Mouse (Mus musculus): Measurements from ENCODE around the gene Spg11. TPM values are rescaled to one million over a fixed set of nuclear protein-coding genes. Genes with fewer than 3 reads are reported as not detected.
"Not testable (repeated sequence)": the region's sequence is repeated elsewhere in the genome, so short reads cannot be mapped to it uniquely, and the experiment has no call there.

The Spg11 gene
- polyA plus RNA-seq, 1 experiment from 2014 or later = 9.4 TPM

DNA sequence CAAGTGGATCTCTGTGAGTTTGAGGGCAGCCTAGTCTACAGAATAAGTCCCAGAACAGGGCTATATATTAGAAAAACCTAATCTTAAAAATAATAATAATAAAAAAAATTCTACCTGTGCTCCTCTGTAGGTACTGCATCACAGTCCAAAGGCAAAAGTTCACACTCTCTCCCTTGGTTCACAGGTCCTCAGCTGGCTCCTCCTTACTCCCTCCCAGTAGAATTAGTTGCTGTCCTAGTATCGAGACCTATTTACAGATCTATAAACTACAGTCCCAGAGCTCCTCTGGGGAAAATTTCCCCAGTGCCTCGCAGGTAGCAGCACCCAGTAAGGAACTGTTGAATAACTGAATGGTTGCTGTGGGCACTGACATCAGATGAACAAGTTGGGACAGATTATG is 22.6 kb upstream of the Spg11 start:
- ATAC-seq (ENCODE audit: low FRiP score, low read depth) = no peak
- Histone ChIP-seq H3K27ac (no peak overlapping the region), H3K4me2 (replicated peaks) (no peak overlapping the region), H3K36me3 (no peaks in the 10 kb centered on the region), H3K4me3 (no peak overlapping the region), H3K9ac (no peak overlapping the region), H3K4me1 (no peaks in the 10 kb centered on the region), H3K27me3 (no peaks in the 10 kb centered on the region), H3K9me3 (no peaks in the 10 kb centered on the region)
- WGBS = 64% methylated on average over 2 of the region's 2 CpGs

DNA sequence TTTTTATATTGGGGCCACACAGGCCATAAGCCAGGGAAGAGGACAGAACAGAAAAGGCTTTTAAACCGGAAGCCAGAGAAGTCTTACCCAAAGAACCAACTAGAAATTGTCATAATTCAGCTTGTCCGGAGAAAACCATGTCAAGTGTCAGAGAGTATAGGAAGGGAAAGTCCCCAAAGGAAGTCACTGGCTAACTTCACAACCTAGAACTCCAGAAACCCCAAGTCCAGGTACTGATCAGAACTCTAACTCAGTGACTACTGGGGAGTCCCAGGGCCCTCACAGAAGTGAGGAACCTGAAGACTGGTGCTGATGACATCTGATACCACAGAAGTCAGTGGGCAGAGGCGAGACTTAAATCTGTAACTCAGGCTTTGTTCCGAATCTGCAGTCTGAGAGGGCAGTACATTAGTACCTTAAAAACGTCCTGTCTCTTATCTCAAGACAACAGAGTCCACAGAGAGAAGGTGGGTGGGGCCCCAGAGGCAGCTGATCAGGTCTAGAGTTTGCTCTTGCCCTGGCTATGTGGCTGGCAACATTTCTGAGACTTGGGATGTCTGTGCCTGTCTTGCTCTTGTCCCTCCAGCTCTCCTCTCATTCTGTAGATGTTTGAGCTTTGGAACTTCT is 19.8 kb upstream of the Spg11 start:
- no peaks in the 10 kb centered on the region for H3K27me3 ChIP-seq
- WGBS = 58% methylated on average over 5 of the region's 5 CpGs

DNA sequence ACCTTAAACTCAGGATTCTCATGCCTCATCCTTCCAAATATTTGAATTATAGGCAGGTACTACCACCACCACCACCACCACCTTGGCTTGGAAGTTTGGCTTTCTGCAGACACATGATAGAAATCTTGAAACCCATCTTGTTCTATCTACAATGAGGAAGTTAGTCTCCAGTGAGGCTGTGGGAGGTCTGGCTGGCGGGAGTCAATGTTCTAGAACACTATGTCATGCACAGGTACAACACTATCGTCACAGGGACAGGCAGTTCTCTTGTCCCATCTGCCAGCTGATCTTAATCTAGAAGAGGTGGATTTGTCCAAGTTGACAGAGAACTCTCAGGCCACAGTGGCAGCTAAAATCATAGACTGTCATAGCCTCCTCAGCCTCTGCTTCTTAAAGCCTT is 14.4 kb upstream of the Spg11 start:
- H3K4me2 ChIP-seq (replicated peaks) = no peak overlapping the region
- 83% methylated on average over 2 of the region's 2 CpGs for WGBS
- no peaks in the 10 kb centered on the region for H3K9me3 ChIP-seq
- H3K9ac ChIP-seq = no peak overlapping the region
- H3K4me1 ChIP-seq = no peaks in the 10 kb centered on the region
- no peak for ATAC-seq (ENCODE audit: low FRiP score, low read depth)
- no peak overlapping the region for H3K4me3 ChIP-seq
- H3K27ac ChIP-seq = no peak overlapping the region
- H3K36me3 ChIP-seq = no peaks in the 10 kb centered on the region
- H3K27me3 ChIP-seq = 0 out of 2 replicates have a peak, but pooled peaks cover 2% of the 10 kb centered on the region

More for the DNA sequence above, 19.8 kb upstream of the Spg11 start:
- Histone ChIP-seq H3K4me2 (replicated peaks) (no peak overlapping the region), H3K4me1 (no peaks in the 10 kb centered on the region), H3K9me3 (no peaks in the 10 kb centered on the region), H3K4me3 (no peak overlapping the region), H3K9ac (no peak overlapping the region), H3K36me3 (no peaks in the 10 kb centered on the region), H3K27ac (no peak overlapping the region)
- ATAC-seq (ENCODE audit: low FRiP score, low read depth) = no peak

DNA sequence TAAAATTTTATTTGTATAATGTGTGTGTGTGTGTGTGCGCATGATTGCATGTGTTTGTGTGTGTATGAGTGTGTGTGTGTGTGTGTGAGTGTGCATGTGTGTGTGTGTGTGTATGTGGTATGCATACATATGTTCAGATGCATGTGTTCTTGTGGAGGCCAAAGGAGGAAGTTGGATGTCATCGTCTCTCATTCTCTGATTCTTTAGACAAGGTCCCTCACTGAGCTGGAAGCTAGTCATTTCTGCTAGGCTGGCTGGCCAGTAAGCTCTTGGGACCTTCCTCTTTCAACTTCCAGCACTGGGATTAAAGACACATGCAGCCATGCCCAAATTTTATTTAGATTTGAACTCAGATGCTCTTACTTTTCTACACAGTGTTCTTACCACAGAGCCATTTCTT is 13.9 kb upstream of the Spg11 start:
- Histone ChIP-seq H3K4me1 (no peaks in the 10 kb centered on the region), H3K36me3 (no peaks in the 10 kb centered on the region), H3K27me3 (0 out of 2 replicates have a peak, but pooled peaks cover 2% of the 10 kb centered on the region), H3K4me3 (no peak overlapping the region), H3K9ac (no peak overlapping the region), H3K9me3 (no peaks in the 10 kb centered on the region), H3K4me2 (replicated peaks) (no peak overlapping the region), H3K27ac (no peak overlapping the region)
- WGBS = 95% methylated on average over 2 of the region's 2 CpGs
- ATAC-seq (ENCODE audit: low FRiP score, low read depth) = no peak

DNA sequence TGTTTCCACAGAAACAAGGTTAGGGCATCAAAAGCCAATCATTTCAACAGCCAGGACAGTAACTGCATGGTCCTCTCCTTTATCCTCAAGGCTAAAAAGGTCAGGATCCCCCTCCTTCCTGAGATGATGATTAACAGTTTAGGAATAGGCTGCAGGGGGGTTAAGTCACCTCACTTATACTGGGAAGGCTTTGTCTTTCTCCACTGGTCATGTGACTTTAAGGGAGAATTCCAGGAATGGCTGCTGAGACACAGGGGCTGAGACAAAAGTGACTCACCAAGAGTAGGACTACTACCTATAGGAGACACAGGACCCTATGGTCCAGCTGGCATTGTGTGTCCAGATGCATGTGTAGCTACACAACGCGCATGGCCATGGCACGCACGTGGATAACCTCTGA is 9.4 kb upstream of the Spg11 start:
- H3K4me1 ChIP-seq = no peaks in the 10 kb centered on the region
- 89% methylated on average over 4 of the region's 4 CpGs for WGBS
- H3K4me3 ChIP-seq = no peak overlapping the region
- no peak overlapping the region for H3K27ac ChIP-seq
- 0 out of 2 replicates have a peak, but pooled peaks cover 2% of the 10 kb centered on the region for H3K27me3 ChIP-seq
- ATAC-seq (ENCODE audit: low FRiP score, low read depth) = no peak
- no peak overlapping the region for H3K4me2 ChIP-seq (replicated peaks)
- H3K9me3 ChIP-seq = no peaks in the 10 kb centered on the region
- H3K36me3 ChIP-seq = no peaks in the 10 kb centered on the region
- no peak overlapping the region for H3K9ac ChIP-seq

DNA sequence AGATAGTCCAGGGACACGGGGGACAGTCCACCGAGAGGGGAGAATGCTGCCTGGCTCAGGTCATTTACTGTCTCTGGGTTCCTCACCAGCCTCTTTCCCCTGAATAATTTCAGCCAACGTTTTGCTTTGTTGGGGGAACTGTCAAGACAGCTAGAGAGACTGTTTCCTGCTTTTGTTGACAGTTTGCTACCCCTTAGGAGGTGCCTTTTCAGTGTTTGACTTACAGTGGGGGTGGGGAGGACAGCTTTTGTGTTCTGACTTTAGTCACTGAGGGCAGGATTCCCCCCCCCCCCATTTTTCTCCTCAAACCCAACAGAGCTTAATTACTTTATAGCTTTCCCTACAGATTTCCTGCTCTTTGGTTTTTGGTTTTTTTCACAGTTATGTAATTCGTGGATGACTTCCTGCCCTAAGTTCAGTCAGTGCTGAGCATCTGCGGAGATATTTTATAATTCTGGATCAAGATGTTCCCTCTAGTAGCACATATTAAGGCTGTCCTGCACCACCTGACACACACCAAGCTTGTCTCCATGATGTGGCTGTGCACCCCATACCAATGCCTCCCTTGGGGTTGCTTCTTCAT is 8.7 kb upstream of the Spg11 start:
- Histone ChIP-seq H3K9me3 (no peaks in the 10 kb centered on the region), H3K4me2 (replicated peaks) (no peak overlapping the region), H3K27me3 (0 out of 2 replicates have a peak, but pooled peaks cover 2% of the 10 kb centered on the region), H3K4me1 (no peaks in the 10 kb centered on the region), H3K36me3 (no peaks in the 10 kb centered on the region), H3K9ac (no peak overlapping the region), H3K27ac (no peak overlapping the region), H3K4me3 (no peak overlapping the region)
- WGBS = 52% methylated on average over 5 of the region's 5 CpGs
- ATAC-seq (ENCODE audit: low FRiP score, low read depth) = no peak

DNA sequence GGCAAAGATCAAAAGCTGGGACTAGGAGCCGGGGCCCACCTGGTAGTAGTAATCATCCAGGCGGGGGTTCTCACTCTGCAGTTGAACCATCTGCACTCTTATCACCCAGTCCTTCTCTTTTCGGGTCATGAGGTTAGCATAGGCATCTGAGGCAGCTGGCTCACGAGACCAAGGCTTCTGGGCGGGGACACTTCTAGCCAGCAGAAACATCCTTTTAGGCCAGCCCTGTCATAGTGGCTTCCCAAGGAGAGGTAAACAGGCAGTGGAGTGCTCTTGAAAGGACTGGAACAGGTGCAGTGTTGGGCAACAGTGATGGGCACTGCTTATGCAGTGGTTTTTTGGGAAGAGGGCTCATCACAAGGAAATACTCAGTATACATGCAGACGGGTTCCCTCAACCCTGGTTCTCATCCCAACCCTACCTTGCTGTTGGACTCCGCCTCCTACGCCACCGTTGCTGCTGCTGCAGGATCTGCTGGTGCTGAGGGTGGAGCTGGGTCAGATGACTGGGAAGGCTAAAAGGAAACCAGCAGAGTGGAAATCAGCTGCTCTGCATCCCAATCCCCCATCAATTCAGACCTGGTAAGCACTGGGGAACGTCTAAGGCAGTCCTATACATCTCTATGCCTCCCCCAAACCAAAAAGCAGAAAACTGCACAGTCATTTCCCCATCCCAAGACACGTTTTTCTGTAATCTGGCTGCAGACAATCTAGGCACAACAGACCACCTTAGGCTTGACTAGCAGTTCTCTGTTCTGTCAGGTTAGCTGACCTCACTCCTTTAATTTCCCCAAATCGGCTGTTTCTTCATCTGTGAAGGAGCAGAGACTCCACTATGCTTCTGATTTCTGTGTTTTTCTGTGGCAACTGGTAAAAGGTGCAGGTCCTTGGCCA is 7.7 kb upstream of the Spg11 start:
- Histone ChIP-seq H3K4me3 (no peak overlapping the region), H3K36me3 (no peaks in the 10 kb centered on the region), H3K27me3 (0 out of 2 replicates have a peak, but pooled peaks cover 2% of the 10 kb centered on the region), H3K9ac (no peak overlapping the region), H3K4me2 (replicated peaks) (no peak overlapping the region), H3K4me1 (no peaks in the 10 kb centered on the region), H3K27ac (no peak overlapping the region), H3K9me3 (no peaks in the 10 kb centered on the region)
- ATAC-seq (ENCODE audit: low FRiP score, low read depth) = no peak
- whole genome bisulfite sequencing = 44% methylated on average over 12 of the region's 12 CpGs

DNA sequence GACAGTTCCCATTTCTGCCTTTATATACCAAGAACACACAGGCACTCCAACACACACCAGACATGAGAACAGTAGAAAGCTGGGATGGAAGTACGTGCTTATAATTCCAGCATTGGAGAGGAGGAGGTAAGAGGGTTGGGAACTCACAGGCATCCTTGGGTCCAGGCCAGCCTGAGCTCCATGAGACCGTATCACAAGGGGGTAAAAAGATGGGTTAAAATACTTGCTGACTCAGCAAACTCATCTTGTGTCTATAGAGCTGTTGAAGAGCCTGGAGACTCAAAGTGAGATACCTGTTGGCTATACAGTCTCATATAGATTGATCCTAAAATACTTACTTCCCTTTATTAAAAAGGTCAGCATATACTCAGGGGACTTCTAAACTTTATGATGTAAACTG is 1.3 kb downstream of the Spg11 start:
- Histone ChIP-seq H3K9me3 (no peaks in the 10 kb centered on the region), H3K9ac (peak overlapping the region; percentile 91; the same call in 1 of the 2 replicates), H3K4me3 (no peak overlapping the region), H3K36me3 (peaks cover 14% of the 10 kb centered on the region), H3K27ac (no peak overlapping the region), H3K27me3 (no peaks in the 10 kb centered on the region), H3K4me1 (peaks cover 13% of the 10 kb centered on the region), H3K4me2 (replicated peaks) (peak overlapping the region; percentile 66)
- WGBS = 96% methylated on average over 2 of the region's 2 CpGs
- no peak for ATAC-seq (ENCODE audit: low FRiP score, low read depth)

DNA sequence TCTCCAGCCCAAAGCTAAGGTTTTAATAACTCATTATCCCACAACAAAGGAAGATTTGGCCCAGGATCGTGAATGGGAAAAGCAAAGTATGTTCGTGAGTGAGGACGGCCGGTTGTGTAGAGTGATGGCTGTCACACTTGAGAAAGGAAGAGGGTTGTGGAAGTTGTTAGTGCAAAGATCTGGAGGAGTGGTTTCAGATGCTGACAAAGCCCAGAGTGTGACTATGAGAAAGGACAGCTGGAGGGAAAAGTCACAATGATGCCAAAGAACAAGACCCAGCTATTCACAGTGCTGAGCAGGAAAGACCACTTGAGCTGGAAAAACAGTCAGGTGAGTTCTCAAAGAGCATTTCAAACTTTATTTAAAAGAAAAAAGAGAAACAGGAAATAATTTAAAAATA is 8.5 kb downstream of the Spg11 start:
- Histone ChIP-seq H3K36me3 (peaks cover 66% of the 10 kb centered on the region), H3K4me1 (no peaks in the 10 kb centered on the region), H3K9me3 (no peaks in the 10 kb centered on the region), H3K4me3 (no peak overlapping the region), H3K9ac (no peak overlapping the region), H3K4me2 (replicated peaks) (no peak overlapping the region), H3K27me3 (no peaks in the 10 kb centered on the region), H3K27ac (no peak overlapping the region)
- WGBS = 83% methylated on average over 4 of the region's 4 CpGs
- ATAC-seq (ENCODE audit: low FRiP score, low read depth) = no peak

DNA sequence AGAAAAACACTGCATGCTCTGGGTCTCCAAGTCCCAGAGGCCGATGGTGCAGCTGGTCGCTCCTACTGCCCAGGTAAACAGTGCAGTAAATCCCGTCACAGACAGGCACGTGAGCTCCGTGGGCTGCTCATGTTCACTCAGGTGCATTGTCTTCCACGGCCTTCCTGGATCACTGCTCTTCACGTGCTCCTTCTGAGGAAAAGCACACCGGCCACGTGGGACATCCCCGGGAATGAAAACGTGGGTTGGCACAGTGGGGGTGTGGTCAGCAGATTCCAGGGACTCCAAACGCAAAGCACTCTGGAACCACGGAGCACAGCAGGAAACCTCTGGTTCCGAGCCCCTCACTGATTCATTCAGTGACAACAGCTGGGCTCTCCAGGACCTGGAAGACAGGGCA is 10.1 kb downstream of the Spg11 start:
- Histone ChIP-seq H3K4me1 (no peaks in the 10 kb centered on the region), H3K4me2 (replicated peaks) (no peak overlapping the region), H3K27ac (no peak overlapping the region), H3K27me3 (no peaks in the 10 kb centered on the region), H3K9ac (no peak overlapping the region), H3K36me3 (peaks cover 67% of the 10 kb centered on the region), H3K4me3 (no peak overlapping the region), H3K9me3 (no peaks in the 10 kb centered on the region)
- no peak for ATAC-seq (ENCODE audit: low FRiP score, low read depth)
- WGBS = 80% methylated on average over 14 of the region's 14 CpGs

DNA sequence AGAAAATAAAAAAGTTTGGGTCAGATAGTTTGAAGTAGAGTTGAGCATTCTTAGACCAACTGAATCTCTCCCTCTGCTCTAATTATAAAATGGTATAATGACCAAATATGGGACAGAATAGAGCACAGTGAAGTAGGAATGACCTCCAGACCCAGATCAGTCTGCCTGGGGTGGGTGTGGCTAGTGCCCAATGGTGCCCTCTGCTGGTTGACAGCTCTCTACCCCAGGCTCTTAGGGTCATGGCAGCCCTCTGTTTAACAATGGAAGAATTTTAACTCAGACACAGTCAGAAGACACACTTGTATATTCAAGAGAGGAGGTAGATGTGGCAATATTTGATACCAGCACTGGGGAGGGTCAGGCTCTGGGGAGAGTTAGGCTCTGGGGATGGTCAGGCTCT is 16.1 kb downstream of the Spg11 start:
- Histone ChIP-seq H3K27ac (no peak overlapping the region), H3K27me3 (no peaks in the 10 kb centered on the region), H3K9ac (no peak overlapping the region), H3K36me3 (peaks cover 68% of the 10 kb centered on the region), H3K4me3 (no peak overlapping the region), H3K4me1 (no peaks in the 10 kb centered on the region), H3K9me3 (no peaks in the 10 kb centered on the region), H3K4me2 (replicated peaks) (no peak overlapping the region)
- ATAC-seq (ENCODE audit: low FRiP score, low read depth) = no peak

DNA sequence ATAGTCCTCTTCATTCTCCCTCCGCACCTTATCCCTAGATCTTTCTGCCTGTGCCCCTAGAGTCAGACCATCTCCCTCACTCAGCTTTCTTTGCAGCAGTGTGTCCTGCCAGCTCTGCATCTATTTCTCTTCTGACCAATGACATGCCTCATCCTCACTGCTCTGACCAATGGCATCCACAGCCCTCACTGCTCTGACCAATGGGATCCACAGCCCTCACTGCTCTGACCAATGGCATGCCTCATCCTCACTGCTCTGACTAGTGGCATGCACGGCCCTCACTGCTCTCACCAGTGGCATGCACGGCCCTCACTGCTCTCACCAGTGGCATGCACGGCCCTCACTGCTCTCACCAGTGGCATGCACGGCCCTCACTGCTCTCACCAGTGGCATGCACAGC is 20.5 kb downstream of the Spg11 start:
- H3K4me2 ChIP-seq (replicated peaks); H3K4me1 ChIP-seq; H3K27me3 ChIP-seq; H3K9ac ChIP-seq; H3K9me3 ChIP-seq; ATAC-seq (ENCODE audit: low FRiP score, low read depth); H3K27ac ChIP-seq; H3K4me3 ChIP-seq: not testable (repeated sequence)
- H3K36me3 ChIP-seq = peaks cover 80% of the 10 kb centered on the region
- WGBS = 81% methylated on average over 5 of the region's 5 CpGs
